Mouse (Mus musculus): ENCODE measurements around the gene Txndc5.

DNA sequence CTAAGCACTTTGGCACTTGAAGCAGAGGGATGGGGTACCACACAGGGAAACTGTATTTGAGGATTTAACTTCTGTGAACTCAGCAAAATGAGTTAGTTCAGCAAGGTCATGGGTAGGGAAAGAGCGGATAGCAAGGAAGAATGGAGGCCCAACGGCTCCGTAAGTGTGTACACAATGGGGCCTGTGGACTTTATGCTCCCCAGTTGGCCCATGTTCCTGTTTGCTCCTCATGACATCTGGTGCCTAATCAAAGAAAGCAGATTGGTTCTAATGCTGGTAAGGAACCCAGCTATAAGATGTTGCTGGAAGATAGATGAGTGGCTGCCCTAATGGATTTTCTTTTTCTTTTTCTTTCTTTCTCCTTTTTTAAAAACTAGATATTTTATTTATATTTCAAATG is 3.4 kb downstream of the Txndc5 start:
- TF ChIP-seq CTCF (IDR thresholded peaks at IDR 0.05; ENCODE audit: borderline replicate concordance, insufficient read depth, low read length) (no peak), POLR2A (IDR thresholded peaks at IDR 0.05; ENCODE audit: low read depth, low read length) (no peak)
